Mouse (Mus musculus) liver, embryonic 11.5 days (tissue): Measurements from ENCODE around the gene Aqp11. TPM values are rescaled to one million over a fixed set of nuclear protein-coding genes. Genes with fewer than 3 reads are reported as not detected.
A peak's percentile ranks its signal among the peaks of the same experiment; 100 is the strongest.

Experiments
- ATAC-seq: fragments of 200-750 bp; cut with Nextera tagmentation; replicated peaks from 2 replicates; pipeline ENCODE4 v1.8.0; 2017; ENCODE audit warnings: moderate number of reproducible peaks, mild to moderate bottlenecking, moderate TSS enrichment, moderate library complexity; ENCODE audit not compliant: low FRiP score
- DNase-seq: peaks from one replicate; pipeline ENCODE4 v3.0.0-alpha.2; 2017; ENCODE audit warnings: low spot score
- H3K27ac ChIP-seq: fragments of 300-500 bp; sonication (generic); 2 replicates; pipeline ENCODE4 v1.5.1; 2014; ENCODE audit warnings: mild to moderate bottlenecking, low read depth, low read length, control low read depth
- H3K27me3 ChIP-seq: fragments of 300-500 bp; sonication (generic); replicated peaks from 2 replicates; pipeline ENCODE4 v1.6.1; 2014; ENCODE audit warnings: low read length, mixed read lengths; ENCODE audit not compliant: control insufficient read depth, insufficient read depth
- H3K36me3 ChIP-seq: fragments of 300-500 bp; sonication (generic); 2 replicates; pipeline ENCODE4 v1.6.1; 2014; ENCODE audit warnings: mild to moderate bottlenecking, low read length, moderate library complexity, mixed read lengths; ENCODE audit not compliant: control insufficient read depth, insufficient read depth
- H3K4me1 ChIP-seq: fragments of 300-500 bp; sonication (generic); replicated peaks from 2 replicates; pipeline ENCODE4 v1.6.1; 2014; ENCODE audit warnings: low read length, mixed read lengths; ENCODE audit not compliant: control insufficient read depth, insufficient read depth
- H3K4me2 ChIP-seq: fragments of 300-500 bp; sonication (generic); 2 replicates; pipeline ENCODE4 v1.6.1; 2014; ENCODE audit warnings: mild to moderate bottlenecking, control low read depth, moderate library complexity
- H3K4me3 ChIP-seq: fragments of 300-500 bp; sonication (generic); 2 replicates; pipeline ENCODE4 v1.5.1; 2014; ENCODE audit warnings: low read depth, low read length, control low read depth
- H3K9ac ChIP-seq: fragments of 300-500 bp; sonication (generic); 2 replicates; pipeline ENCODE4 v1.6.1; 2014; ENCODE audit warnings: low read depth, low read length, control low read depth
- H3K9me3 ChIP-seq: fragments of 300-500 bp; sonication (generic); 2 replicates; pipeline ENCODE4 v1.6.1; 2016; ENCODE audit warnings: low read length, inconsistent platforms, mixed read lengths; ENCODE audit not compliant: control insufficient read depth
- WGBS: fragments of 180-500 bp; shearing (Covaris S2); extraction: QIAGEN DNeasy Blood & Tissue Kit; methylation state at CpG from one replicate; pipeline ENCODE4 v1.1.7; 2014; 5-methylcytosine and 5-hydroxymethylcytosine counted together
- polyA plus RNA-seq: library from polyadenylated mRNA; unstranded; fragments of >200 nt; fragmentation: Nextera tagmentation; extraction: Ambion mirVana; gene quantifications from 2 replicates; pipeline ENCODE4 v1.2.1, GENCODE M21; 2014

Aqp11 gene
- polyA plus RNA-seq, 1 experiment from 2014 or later, result 18.9 TPM

DNA sequence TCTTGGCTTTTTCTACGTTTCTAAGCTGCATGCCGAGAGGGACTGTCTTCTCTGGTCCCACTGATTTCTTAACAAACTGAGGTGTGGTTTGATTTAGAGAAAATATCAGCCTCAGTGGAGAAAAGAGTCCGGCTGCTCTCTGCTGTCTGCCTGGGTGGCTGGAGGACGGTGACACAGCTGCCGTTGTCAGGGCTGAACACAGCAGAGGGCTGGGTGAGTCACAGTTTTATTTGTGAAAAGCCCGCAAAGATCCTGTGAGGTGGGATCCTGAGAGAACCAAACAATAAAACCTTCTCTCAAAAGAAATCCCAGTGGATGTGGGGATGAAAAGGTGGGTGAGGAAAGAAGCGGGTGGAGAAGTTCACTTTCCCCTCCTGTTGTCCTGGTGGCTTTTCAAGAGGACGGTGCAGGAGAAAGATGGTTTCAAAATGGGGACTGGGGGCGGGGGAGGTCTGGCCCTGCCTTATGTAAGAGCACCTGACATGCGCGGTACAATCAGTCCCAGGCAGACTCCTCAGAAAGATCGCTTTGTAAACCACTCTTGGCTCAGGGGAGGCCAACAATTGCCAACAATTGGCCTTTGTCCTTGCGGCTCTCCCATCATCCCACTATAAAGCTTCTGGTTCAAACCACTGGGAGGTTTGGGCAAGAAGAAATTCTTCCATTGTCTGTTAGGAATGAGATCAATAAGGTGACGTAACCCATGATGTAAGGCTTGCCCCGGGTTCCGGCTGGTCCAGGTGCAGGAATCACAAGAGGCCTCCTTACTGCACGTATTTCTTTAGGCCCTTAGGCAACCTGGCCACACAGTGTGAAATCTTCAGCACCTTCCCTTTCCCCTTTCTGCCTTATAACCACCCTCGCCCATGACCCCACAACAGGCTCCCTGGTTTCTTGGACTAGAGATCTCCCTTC lies 19.1 kb upstream of the Aqp11 start:
- H3K9ac ChIP-seq, result no peak overlapping the region
- H3K4me2 ChIP-seq, result no peak overlapping the region
- no peaks in the 10 kb centered on the region for H3K9me3 ChIP-seq
- H3K27ac ChIP-seq, result no peak overlapping the region
- 76% methylated on average over 18 of the region's 18 CpGs for WGBS
- H3K27me3 ChIP-seq, result no peaks in the 10 kb centered on the region
- no peak overlapping the region for H3K4me3 ChIP-seq
- H3K4me1 ChIP-seq, result no peaks in the 10 kb centered on the region
- H3K36me3 ChIP-seq, result no peaks in the 10 kb centered on the region
- DNase-seq (no peak), ATAC-seq (no peak)

DNA sequence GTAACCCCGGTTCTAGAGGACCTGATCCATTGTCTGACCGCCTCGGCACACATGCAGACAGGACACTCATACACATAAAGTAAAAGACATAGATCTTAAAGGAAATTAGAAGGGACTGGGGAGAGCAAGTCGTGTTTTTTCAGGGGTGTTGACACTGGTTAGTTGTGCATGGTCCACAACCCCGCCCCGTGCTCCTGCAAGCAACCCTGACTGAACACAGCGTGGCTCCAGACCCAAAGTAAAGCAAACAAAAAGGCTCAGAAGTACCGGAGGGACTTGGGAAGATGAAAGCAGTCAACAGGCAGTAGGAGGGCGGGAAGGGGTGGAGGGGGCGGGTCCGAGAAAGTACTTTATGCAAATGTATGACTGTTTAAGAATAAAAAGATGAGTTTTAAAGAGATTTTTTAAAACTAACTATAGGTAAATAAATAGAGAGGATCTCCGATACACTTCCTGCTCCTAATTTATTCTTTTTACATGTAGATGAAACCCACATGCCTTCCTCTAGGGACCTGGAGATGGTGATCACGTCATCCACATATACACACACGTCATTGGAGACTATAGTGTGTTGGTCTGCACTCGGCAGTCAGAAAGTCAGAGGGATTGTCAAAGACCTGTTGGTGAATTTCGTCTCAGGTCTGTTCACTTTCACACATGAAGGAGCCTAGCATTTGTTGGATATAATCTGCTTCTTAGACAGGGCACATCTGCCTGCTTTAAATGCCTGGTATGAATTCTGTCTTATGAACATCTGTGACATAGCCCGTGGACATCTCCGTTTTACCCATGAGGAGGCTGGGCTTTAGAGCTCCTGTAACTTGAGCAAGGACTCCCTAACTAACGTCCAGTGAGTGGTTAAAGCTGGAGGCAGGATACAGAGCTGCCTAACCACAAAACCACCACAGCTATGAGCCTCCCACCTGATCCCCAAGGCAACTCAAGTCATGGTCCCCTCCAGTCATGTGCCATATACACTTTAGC lies 11.4 kb upstream of the Aqp11 start:
- peak overlapping the region; percentile 37 for H3K4me3 ChIP-seq
- peak overlapping the region; percentile 72 for H3K4me2 ChIP-seq
- peak overlapping the region; percentile 57 for H3K9ac ChIP-seq
- H3K9me3 ChIP-seq, result no peaks in the 10 kb centered on the region
- no peaks in the 10 kb centered on the region for H3K36me3 ChIP-seq
- no peaks in the 10 kb centered on the region for H3K27me3 ChIP-seq
- ATAC-seq (0 out of 2 replicates have a peak, but pooled peaks have one; percentile 17), DNase-seq (peak; percentile 51)
- peak overlapping the region; percentile 73 for H3K27ac ChIP-seq
- H3K4me1 ChIP-seq, result peaks cover 8% of the 10 kb centered on the region
- WGBS, result 27% methylated on average over 19 of the region's 19 CpGs

DNA sequence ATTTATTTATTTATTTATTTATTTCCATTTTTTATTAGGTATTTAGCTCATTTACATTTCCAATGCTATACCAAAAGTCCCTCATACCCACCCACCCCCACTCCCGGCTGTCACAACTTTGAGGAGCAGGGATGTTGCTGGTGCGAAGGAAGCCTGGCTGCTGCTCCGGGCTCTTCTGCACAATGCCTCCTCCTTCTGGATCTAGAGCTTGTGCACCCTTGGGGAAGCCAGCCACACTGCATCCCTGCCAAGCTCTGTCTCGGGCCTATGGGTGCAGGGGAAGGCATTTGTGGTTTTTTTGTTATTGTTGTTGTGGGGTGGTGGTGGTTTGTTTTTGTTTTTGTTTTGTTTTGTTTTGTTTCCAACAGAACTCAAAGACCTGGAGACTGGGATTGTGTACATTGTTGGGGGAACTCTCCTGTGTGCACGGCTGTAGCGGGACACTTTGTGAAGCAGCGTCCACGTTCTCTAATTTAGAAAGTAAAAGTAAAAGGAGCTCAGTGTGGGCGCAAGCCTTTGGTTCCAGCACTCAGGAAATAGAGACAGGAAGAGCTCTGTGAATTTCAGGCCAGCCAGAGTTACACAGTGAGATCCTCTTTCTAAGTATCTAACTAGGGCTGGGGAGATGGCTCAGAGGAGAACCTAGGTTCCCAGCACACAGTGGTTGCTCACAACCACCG lies 10.6 kb upstream of the Aqp11 start:
- DNase-seq (no peak), ATAC-seq (0 out of 2 replicates have a peak, but pooled peaks have one; percentile 4)
- H3K9me3 ChIP-seq, result no peaks in the 10 kb centered on the region
- H3K4me1 ChIP-seq, result peaks cover 8% of the 10 kb centered on the region
- 42% methylated on average over 10 of the region's 10 CpGs for WGBS
- H3K27ac ChIP-seq, result peak overlapping the region; percentile 73
- H3K9ac ChIP-seq, result peak overlapping the region; percentile 57
- no peaks in the 10 kb centered on the region for H3K27me3 ChIP-seq
- peak overlapping the region; percentile 72 for H3K4me2 ChIP-seq
- no peaks in the 10 kb centered on the region for H3K36me3 ChIP-seq
- H3K4me3 ChIP-seq, result peak overlapping the region; percentile 37

DNA sequence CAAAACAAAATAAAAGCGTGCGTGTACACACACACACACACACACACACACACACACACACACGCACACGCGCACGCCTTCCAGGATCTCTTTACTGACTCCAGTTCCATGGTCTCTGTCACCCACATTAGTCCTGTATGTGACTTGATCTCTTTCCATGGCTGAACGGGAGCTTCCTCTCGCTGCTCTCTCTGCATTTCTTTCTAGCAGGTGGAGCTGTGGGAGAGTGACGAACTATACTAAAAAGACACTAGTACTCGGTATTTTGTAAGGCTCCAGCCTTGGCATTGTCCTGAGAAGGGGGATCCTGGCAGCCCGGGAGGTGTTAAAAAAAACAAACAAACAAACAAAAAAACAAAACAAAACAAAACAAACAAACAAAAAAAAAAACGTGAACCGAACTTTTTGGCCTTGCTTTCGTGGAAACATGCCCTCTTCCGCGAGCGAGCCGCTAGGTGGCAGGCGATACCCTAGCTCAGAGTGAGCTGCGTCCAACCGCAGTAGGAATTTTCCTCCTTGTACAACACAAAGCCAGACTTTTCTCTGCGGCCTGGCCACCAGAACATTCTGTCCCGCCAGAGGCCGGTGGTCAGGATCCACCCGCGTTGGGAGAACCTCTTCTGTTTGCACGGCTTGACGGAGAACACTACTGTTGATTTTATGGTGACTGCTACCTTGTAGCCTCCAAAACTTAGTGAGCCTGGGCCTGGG lies 9.9 kb upstream of the Aqp11 start:
- Histone ChIP-seq H3K4me1 (peaks cover 8% of the 10 kb centered on the region), H3K9me3 (no peaks in the 10 kb centered on the region), H3K27me3 (no peaks in the 10 kb centered on the region), H3K36me3 (no peaks in the 10 kb centered on the region), H3K27ac (peak overlapping the region; percentile 93), H3K4me3 (no peak overlapping the region; the same call in 1 of the 2 replicates), H3K4me2 (peak overlapping the region; percentile 72), H3K9ac (peak overlapping the region; percentile 54)
- ATAC-seq, result peak; percentile 53; the same call in 1 of the 2 replicates
- WGBS, result 22% methylated on average over 28 of the region's 28 CpGs
- DNase-seq, result peak; percentile 77

DNA sequence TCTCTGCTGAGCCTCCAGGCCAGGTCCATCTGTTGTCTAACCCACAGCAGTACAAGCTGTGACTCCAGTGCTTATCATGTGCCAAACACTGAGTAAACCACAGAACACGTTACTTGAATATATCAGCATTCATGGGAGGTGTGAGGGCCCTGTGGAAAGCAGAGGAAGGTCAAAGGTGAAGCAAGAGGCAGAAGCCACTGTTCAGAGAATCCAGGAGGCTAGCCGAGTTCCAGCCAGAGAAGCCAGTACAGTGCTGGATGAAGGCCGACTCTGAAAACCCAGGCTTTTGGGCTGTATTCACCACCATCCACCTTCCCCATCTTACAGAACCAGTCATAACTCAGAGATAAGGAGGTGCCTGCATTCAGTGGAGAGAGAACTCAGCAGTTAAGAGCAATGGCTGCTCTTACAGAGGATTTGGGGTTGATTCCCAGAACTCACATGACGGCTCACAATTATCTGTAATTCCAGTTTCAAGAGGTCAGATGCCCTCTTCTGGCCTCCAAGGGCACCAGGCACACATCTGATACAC lies 9.2 kb upstream of the Aqp11 start:
- H3K27me3 ChIP-seq, result no peaks in the 10 kb centered on the region
- H3K36me3 ChIP-seq, result no peaks in the 10 kb centered on the region
- peak overlapping the region; percentile 53 for H3K4me2 ChIP-seq
- peak overlapping the region; percentile 93 for H3K27ac ChIP-seq
- DNase-seq (peak; percentile 51), ATAC-seq (peak; percentile 92)
- no peaks in the 10 kb centered on the region for H3K9me3 ChIP-seq
- H3K4me1 ChIP-seq, result peaks cover 8% of the 10 kb centered on the region
- H3K4me3 ChIP-seq, result no peak overlapping the region
- peak overlapping the region; percentile 54 for H3K9ac ChIP-seq
- WGBS, result 38% methylated on average over 4 of the region's 4 CpGs

DNA sequence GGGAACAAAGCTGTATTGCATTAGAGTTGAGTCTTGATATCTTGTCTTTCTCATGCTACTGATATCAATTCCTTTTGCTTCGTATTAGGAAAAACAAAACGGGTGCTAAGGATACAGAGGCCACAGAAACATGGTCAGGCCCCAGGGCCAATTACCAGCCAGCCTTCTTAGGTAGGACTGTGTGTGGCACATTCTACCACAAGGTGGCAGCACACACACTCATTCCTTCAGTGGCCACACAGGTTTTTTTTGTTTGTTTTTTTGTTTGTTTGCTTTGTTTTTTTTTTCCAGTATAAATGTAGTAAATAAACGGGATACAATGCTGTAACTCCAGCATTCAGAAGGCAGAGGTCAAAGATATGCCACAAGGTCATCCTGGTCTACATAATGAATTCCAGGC lies 7.2 kb upstream of the Aqp11 start:
- Histone ChIP-seq H3K4me2 (no peak overlapping the region), H3K27ac (no peak overlapping the region), H3K9ac (no peak overlapping the region), H3K4me3 (no peak overlapping the region), H3K27me3 (no peaks in the 10 kb centered on the region), H3K9me3 (no peaks in the 10 kb centered on the region), H3K36me3 (no peaks in the 10 kb centered on the region), H3K4me1 (peaks cover 21% of the 10 kb centered on the region)
- no peak for ATAC-seq
- WGBS, result 19% methylated on average over 3 of the region's 3 CpGs
- no peak for DNase-seq

DNA sequence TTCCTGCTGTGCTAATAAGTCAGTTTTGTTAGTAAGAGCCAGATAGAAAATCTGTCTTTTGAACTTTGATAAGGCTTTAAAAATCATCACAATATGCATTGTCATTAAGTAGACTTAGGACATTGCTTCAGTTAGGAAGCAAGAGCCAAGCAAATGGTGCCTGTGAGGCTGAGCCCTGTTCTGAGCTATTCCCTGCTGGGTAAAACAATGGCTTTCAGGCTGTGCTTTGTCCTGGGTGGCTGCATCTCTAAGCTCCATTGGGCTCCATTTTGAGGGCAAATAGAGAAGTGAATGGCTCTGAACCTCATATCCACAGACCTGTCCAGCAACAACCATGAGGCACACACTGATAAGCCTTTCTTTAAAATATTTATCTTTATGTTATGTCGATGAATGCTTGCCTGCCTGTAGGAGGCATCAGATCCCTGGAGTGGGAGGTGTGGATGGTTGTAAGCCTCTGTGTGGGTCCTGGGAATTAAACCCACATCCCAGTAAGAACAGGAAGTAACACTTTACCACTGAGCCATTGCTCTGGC lies 3.7 kb upstream of the Aqp11 start:
- Histone ChIP-seq H3K27ac (peak overlapping the region; percentile 41; the same call in 1 of the 2 replicates), H3K27me3 (no peaks in the 10 kb centered on the region), H3K36me3 (no peaks in the 10 kb centered on the region), H3K9ac (no peak overlapping the region), H3K9me3 (no peaks in the 10 kb centered on the region), H3K4me3 (no peak overlapping the region), H3K4me1 (peaks cover 17% of the 10 kb centered on the region), H3K4me2 (no peak overlapping the region)
- DNase-seq (no peak), ATAC-seq (no peak)
- 14% methylated on average over 1 of the region's 1 CpGs for WGBS
